Mouse (Mus musculus): Measurements from ENCODE around the gene Slc16a7. TPM values are rescaled to one million over a fixed set of nuclear protein-coding genes. Genes with fewer than 3 reads are reported as not detected.

Gene Slc16a7
- polyA plus RNA-seq, 1 experiment, result 3.5 TPM

DNA sequence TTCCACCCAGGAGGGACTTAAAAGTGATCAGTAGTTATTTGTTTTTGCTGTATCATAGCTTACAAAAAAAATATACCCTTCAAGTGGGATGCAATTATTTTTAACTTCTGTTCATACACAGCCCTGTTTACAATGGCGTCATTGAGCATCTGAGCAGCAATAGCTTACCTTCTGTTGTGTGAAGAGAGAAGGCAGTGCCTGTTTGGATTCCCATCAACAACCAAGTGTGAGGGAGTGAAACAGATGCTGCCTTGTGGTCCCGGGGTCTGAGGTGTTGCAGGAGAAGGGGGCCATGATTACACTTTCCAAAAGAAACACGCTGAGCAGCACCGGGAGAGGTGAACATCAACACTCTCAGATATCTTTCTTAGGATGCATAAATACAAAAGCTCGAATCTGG is 201.7 kb downstream of the Slc16a7 start:
- Histone ChIP-seq H3K4me1 (ENCODE audit: control insufficient read depth, insufficient read depth, low read length) (no peaks in the 10 kb centered on the region), H3K27ac (ENCODE audit: control insufficient read depth, insufficient read depth, low read depth, low read length, poor library complexity) (no peak overlapping the region), H3K4me3 (replicated peaks; ENCODE audit: control insufficient read depth, low read depth, low read length) (no peak overlapping the region)
- TF ChIP-seq CTCF (IDR thresholded peaks at IDR 0.05; ENCODE audit: control insufficient read depth, insufficient read depth, low read length) (no peak), POLR2A (IDR thresholded peaks at IDR 0.05; ENCODE audit: borderline replicate concordance, control insufficient read depth, low read depth, low read length) (no peak)
- WGBS, result 58% methylated on average over 5 of the region's 5 CpGs

DNA sequence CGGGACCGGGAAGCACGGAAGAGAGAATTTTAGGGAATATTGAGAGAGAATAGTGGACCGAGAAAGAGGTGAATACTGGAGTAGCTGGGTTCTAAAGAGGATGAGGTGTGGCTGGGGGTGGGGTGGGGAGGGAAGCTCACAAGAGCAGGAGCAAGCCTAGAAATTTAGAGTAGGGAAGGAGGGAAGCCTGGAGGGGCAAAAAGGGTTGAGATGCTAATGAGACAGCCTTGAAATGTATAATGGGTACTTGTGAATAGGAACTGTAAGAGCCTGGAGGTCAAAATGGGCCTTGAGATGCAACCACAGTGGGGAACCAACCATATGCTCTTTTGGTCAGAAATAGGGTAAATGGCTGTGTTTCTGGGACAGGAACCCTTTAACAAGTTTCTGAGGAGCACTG is 203.9 kb downstream of the Slc16a7 start:
- no peak overlapping the region for H3K27ac ChIP-seq (ENCODE audit: control insufficient read depth, insufficient read depth, low read depth, low read length, poor library complexity)
- TF ChIP-seq POLR2A (IDR thresholded peaks at IDR 0.05; ENCODE audit: borderline replicate concordance, control insufficient read depth, low read depth, low read length) (no peak), CTCF (IDR thresholded peaks at IDR 0.05; ENCODE audit: control insufficient read depth, insufficient read depth, low read length) (no peak)
- no peaks in the 10 kb centered on the region for H3K4me1 ChIP-seq (ENCODE audit: control insufficient read depth, insufficient read depth, low read length)
- no peak overlapping the region for H3K4me3 ChIP-seq (replicated peaks; ENCODE audit: control insufficient read depth, low read depth, low read length)
- 82% methylated on average over 4 of the region's 4 CpGs for WGBS

DNA sequence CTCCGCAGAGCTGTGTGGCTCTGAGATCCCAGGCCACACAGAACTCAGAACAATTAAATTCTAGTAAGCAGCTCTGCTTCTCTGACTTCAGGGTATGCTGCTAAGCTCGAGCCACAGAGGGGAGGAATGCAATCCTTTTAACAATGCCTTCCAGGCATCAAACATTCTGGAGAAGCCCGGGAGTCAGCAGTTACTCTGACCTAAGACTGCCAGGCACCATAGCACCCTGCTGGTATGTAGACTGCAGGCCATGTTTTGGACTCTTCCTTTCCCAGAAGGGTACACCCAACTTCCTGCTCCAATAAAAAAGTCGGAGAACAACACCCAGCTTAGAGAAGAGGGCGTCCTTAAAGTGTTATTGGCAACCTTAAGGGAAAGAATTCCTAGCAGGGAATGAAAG is 205.1 kb downstream of the Slc16a7 start:
- TF ChIP-seq POLR2A (IDR thresholded peaks at IDR 0.05; ENCODE audit: borderline replicate concordance, control insufficient read depth, low read depth, low read length), result no peak
- no peak for TF ChIP-seq CTCF (IDR thresholded peaks at IDR 0.05; ENCODE audit: control insufficient read depth, insufficient read depth, low read length)
- Histone ChIP-seq H3K4me3 (replicated peaks; ENCODE audit: control insufficient read depth, low read depth, low read length) (no peak overlapping the region), H3K4me1 (ENCODE audit: control insufficient read depth, insufficient read depth, low read length) (no peaks in the 10 kb centered on the region), H3K27ac (ENCODE audit: control insufficient read depth, insufficient read depth, low read depth, low read length, poor library complexity) (no peak overlapping the region)
- WGBS, result 53% methylated on average over 5 of the region's 5 CpGs

DNA sequence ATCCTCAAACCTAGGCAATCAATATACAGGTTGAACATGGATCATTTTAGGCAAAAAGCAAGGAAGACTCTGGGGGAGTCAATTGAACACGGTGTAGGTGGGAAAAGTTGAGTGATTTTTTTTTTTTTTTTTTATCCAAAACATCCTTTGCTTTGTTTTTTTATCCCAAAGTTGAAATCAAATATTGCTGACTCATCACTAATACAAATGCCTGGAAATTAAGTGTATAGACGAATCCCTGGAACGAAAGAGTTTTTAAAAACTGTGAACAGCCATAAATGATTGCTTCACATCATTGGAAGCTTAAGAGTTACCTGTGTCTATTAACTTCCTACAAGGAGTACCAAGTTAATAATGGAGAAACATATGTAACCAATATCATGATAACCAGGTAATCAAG is 206.7 kb downstream of the Slc16a7 start:
- Histone ChIP-seq H3K4me1 (ENCODE audit: control insufficient read depth, insufficient read depth, low read length) (no peaks in the 10 kb centered on the region), H3K27ac (ENCODE audit: control insufficient read depth, insufficient read depth, low read depth, low read length, poor library complexity) (no peak overlapping the region), H3K4me3 (replicated peaks; ENCODE audit: control insufficient read depth, low read depth, low read length) (no peak overlapping the region)
- TF ChIP-seq POLR2A (IDR thresholded peaks at IDR 0.05; ENCODE audit: borderline replicate concordance, control insufficient read depth, low read depth, low read length), result no peak
- no peak for TF ChIP-seq CTCF (IDR thresholded peaks at IDR 0.05; ENCODE audit: control insufficient read depth, insufficient read depth, low read length)
- 79% methylated on average over 3 of the region's 3 CpGs for WGBS

GRCm38 (mm10) chr10:125177782-125178181 is 211.5 kb downstream of the Slc16a7 start:
- no peaks in the 10 kb centered on the region for H3K4me1 ChIP-seq (ENCODE audit: control insufficient read depth, insufficient read depth, low read length)
- no peak overlapping the region for H3K4me3 ChIP-seq (replicated peaks; ENCODE audit: control insufficient read depth, low read depth, low read length)
- H3K27ac ChIP-seq (ENCODE audit: control insufficient read depth, insufficient read depth, low read depth, low read length, poor library complexity), result no peak overlapping the region
- 81% methylated on average over 2 of the region's 2 CpGs for WGBS
- TF ChIP-seq CTCF (IDR thresholded peaks at IDR 0.05; ENCODE audit: control insufficient read depth, insufficient read depth, low read length), result no peak
- no peak for TF ChIP-seq POLR2A (IDR thresholded peaks at IDR 0.05; ENCODE audit: borderline replicate concordance, control insufficient read depth, low read depth, low read length)

GRCm38 (mm10) chr10:125175013-125175650 is 214.1 kb downstream of the Slc16a7 start:
- H3K4me3 ChIP-seq (replicated peaks; ENCODE audit: control insufficient read depth, low read depth, low read length), result no peak overlapping the region
- H3K4me1 ChIP-seq (ENCODE audit: control insufficient read depth, insufficient read depth, low read length), result no peaks in the 10 kb centered on the region
- 68% methylated on average over 5 of the region's 5 CpGs for WGBS
- no peak overlapping the region for H3K27ac ChIP-seq (ENCODE audit: control insufficient read depth, insufficient read depth, low read depth, low read length, poor library complexity)
- TF ChIP-seq CTCF (IDR thresholded peaks at IDR 0.05; ENCODE audit: control insufficient read depth, insufficient read depth, low read length) (no peak), POLR2A (IDR thresholded peaks at IDR 0.05; ENCODE audit: borderline replicate concordance, control insufficient read depth, low read depth, low read length) (no peak)

- no peak overlapping the region for H3K27ac ChIP-seq (ENCODE audit: control insufficient read depth, insufficient read depth, low read depth, low read length, poor library complexity)
- H3K4me3 ChIP-seq (replicated peaks; ENCODE audit: control insufficient read depth, low read depth, low read length), result no peak overlapping the region
- TF ChIP-seq CTCF (IDR thresholded peaks at IDR 0.05; ENCODE audit: control insufficient read depth, insufficient read depth, low read length) (no peak), POLR2A (IDR thresholded peaks at IDR 0.05; ENCODE audit: borderline replicate concordance, control insufficient read depth, low read depth, low read length) (no peak)
- 83% methylated on average over 10 of the region's 10 CpGs for WGBS
- no peaks in the 10 kb centered on the region for H3K4me1 ChIP-seq (ENCODE audit: control insufficient read depth, insufficient read depth, low read length)
These were observed 217.6 kb downstream of the Slc16a7 start for GRCm38 (mm10) chr10:125171625-125172024.

DNA sequence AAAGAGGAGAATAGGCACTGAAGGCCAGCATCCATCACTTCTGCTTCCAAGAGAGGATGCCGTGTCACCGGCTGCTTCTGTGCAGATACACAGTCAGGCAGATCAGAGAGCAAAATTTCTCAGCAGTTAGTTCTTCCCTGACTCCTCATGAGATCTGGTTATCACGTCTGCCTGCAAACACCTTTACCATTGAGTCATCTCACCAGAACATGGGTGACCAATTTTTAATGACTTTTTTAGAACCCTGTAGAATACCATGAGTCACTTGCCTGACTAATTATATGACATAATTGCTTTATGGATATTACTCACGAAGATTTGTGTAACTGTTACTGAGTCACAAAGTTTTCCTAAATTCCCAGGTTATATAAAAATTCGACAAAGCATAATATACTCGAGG is 218.1 kb downstream of the Slc16a7 start:
- Histone ChIP-seq H3K4me3 (replicated peaks; ENCODE audit: control insufficient read depth, low read depth, low read length) (no peak overlapping the region), H3K27ac (ENCODE audit: control insufficient read depth, insufficient read depth, low read depth, low read length, poor library complexity) (no peak overlapping the region), H3K4me1 (ENCODE audit: control insufficient read depth, insufficient read depth, low read length) (no peaks in the 10 kb centered on the region)
- TF ChIP-seq CTCF (IDR thresholded peaks at IDR 0.05; ENCODE audit: control insufficient read depth, insufficient read depth, low read length) (no peak), POLR2A (IDR thresholded peaks at IDR 0.05; ENCODE audit: borderline replicate concordance, control insufficient read depth, low read depth, low read length) (no peak)
- WGBS, result 76% methylated on average over 6 of the region's 6 CpGs
